Mouse (Mus musculus) MEL (cell line): ENCODE measurements at regions not wholly inside any gene's neighbourhood (a gene's known extent, or its start where the extent isn't known, plus 50 kb on each side); places are given as distances from the start of the nearest gene placed in this dataset.
A peak's percentile ranks its signal among the peaks of the same experiment; 100 is the strongest.

ENCODE experiments used
- DNase-seq: peaks from one replicate; pipeline ENCODE4 v3.0.0; 2011; ENCODE audit warnings: low read depth, low spot score
- H3K27ac ChIP-seq: 2 replicates; pipeline ENCODE4 v1.5.1; 2012; ENCODE audit warnings: low read depth, mild to moderate bottlenecking, control low read depth, low read length, moderate library complexity; ENCODE audit not compliant: control insufficient read depth
- H3K27me3 ChIP-seq, 2 experiments: fragments of 150-350 bp in 1 of 2; sonication (generic) in 1 of 2; 2 replicates each; pipeline ENCODE4 v1.6.1; 2012; ENCODE audit warnings: low read length in 2 of 2, mild to moderate bottlenecking in 2 of 2, improper control_type of control experiment in 1 of 2, moderate library complexity in 1 of 2; ENCODE audit not compliant: insufficient read depth in 2 of 2, control insufficient read depth in 1 of 2
- H3K36me3 ChIP-seq, 2 experiments: 2 replicates each; pipeline ENCODE4 v1.6.1; 2012 to 2014; ENCODE audit warnings: low read length in 2 of 2, improper control_type of control experiment in 1 of 2, inconsistent platforms in 1 of 2, mild to moderate bottlenecking in 1 of 2; ENCODE audit not compliant: insufficient read depth in 2 of 2, control insufficient read depth in 1 of 2
- H3K4me1 ChIP-seq, 2 experiments: fragments of 150-350 bp in 1 of 2; sonication (generic) in 1 of 2; 2 replicates each; pipeline ENCODE4 v1.6.1; 2012; ENCODE audit warnings: low read length in 2 of 2, improper control_type of control experiment in 1 of 2, mild to moderate bottlenecking in 1 of 2; ENCODE audit not compliant: insufficient read depth in 2 of 2, control insufficient read depth in 1 of 2
- H3K4me3 ChIP-seq, 2 experiments: fragments of 150-350 bp in 1 of 2; sonication (generic) in 1 of 2; 2 replicates each; pipeline ENCODE4 v1.5.1; 2012; ENCODE audit warnings: low read depth in 2 of 2, low read length in 2 of 2, mild to moderate bottlenecking in 2 of 2, moderate library complexity in 2 of 2, control low read depth in 1 of 2, improper control_type of control experiment in 1 of 2; ENCODE audit not compliant: control insufficient read depth in 1 of 2, insufficient read depth in 1 of 2
- H3K79me2 ChIP-seq: 2 replicates; pipeline ENCODE4 v1.6.1; 2012; ENCODE audit warnings: mild to moderate bottlenecking, low read length, moderate library complexity; ENCODE audit not compliant: control insufficient read depth, poor library complexity, insufficient read depth
- H3K9ac ChIP-seq: 2 replicates; pipeline ENCODE4 v1.6.1; 2012; ENCODE audit warnings: low read depth, mild to moderate bottlenecking, control low read depth, low read length, moderate library complexity; ENCODE audit not compliant: control insufficient read depth, poor library complexity, severe bottlenecking
- H3K9me3 ChIP-seq: fragments of 150-350 bp; sonication (generic); replicated peaks from 2 replicates; pipeline ENCODE4 v1.6.1; 2012; ENCODE audit warnings: mild to moderate bottlenecking, low read length, improper control_type of control experiment, moderate library complexity; ENCODE audit not compliant: insufficient read depth
- CHD1 ChIP-seq: IDR thresholded peaks from 2 replicates; pipeline ENCODE4 v1.6.1; 2012; ENCODE audit warnings: low read depth, mild to moderate bottlenecking, inconsistent platforms, low read length, improper control_type of control experiment
- CTCF ChIP-seq, 3 experiments: IDR thresholded peaks in 2 of 3; conservative IDR thresholded peaks in 1 of 3; 2 replicates each; pipeline ENCODE4 v1.5.1; 2011 to 2012; ENCODE audit warnings: low read length in 3 of 3, low read depth in 2 of 3, mild to moderate bottlenecking in 2 of 3, improper control_type of control experiment in 1 of 3, inconsistent platforms in 1 of 3, mixed read lengths in 1 of 3, moderate library complexity in 1 of 3; ENCODE audit not compliant: control insufficient read depth in 1 of 3, insufficient read depth in 1 of 3, poor library complexity in 1 of 3, severe bottlenecking in 1 of 3
- E2F4 ChIP-seq: IDR thresholded peaks from 2 replicates; pipeline ENCODE4 v1.6.1; 2011; ENCODE audit warnings: low read depth, low read length, improper control_type of control experiment, borderline replicate concordance
- ELF1 ChIP-seq: IDR thresholded peaks from 2 replicates; pipeline ENCODE4 v1.6.1; 2014; ENCODE audit warnings: low read depth, mild to moderate bottlenecking, inconsistent platforms, low read length, improper control_type of control experiment, moderate library complexity
- GATA1 ChIP-seq: IDR thresholded peaks from 2 replicates; pipeline ENCODE4 v1.6.1; 2011; ENCODE audit warnings: low read depth, low read length, improper control_type of control experiment
- MEF2A ChIP-seq: IDR thresholded peaks from 2 replicates; pipeline ENCODE4 v1.6.1; 2014; ENCODE audit warnings: low read depth, mild to moderate bottlenecking, inconsistent platforms, low read length, improper control_type of control experiment; ENCODE audit not compliant: poor library complexity, insufficient replicate concordance, severe bottlenecking; ENCODE audit errors: extremely low read depth
- RCOR1 ChIP-seq: IDR thresholded peaks from 2 replicates; pipeline ENCODE4 v1.6.1; 2012; ENCODE audit warnings: low read depth, mild to moderate bottlenecking, inconsistent platforms, low read length, improper control_type of control experiment
- SMC3 ChIP-seq: IDR thresholded peaks from 2 replicates; pipeline ENCODE4 v1.6.1; 2011; ENCODE audit warnings: low read depth, low read length, improper control_type of control experiment
- TAL1 ChIP-seq: IDR thresholded peaks from 2 replicates; pipeline ENCODE4 v1.6.1; 2012; ENCODE audit warnings: mild to moderate bottlenecking, inconsistent platforms, low read length, moderate library complexity, mixed read lengths
- UBTF ChIP-seq: IDR thresholded peaks from 2 replicates; pipeline ENCODE4 v1.6.1; 2012; ENCODE audit warnings: low read depth, mild to moderate bottlenecking, inconsistent platforms, low read length, improper control_type of control experiment, moderate library complexity, borderline replicate concordance; ENCODE audit not compliant: insufficient read depth
- ZMIZ1 ChIP-seq: IDR thresholded peaks from 2 replicates; pipeline ENCODE4 v1.6.1; 2012; ENCODE audit warnings: low read depth, mild to moderate bottlenecking, inconsistent platforms, low read length, improper control_type of control experiment, moderate library complexity

DNA sequence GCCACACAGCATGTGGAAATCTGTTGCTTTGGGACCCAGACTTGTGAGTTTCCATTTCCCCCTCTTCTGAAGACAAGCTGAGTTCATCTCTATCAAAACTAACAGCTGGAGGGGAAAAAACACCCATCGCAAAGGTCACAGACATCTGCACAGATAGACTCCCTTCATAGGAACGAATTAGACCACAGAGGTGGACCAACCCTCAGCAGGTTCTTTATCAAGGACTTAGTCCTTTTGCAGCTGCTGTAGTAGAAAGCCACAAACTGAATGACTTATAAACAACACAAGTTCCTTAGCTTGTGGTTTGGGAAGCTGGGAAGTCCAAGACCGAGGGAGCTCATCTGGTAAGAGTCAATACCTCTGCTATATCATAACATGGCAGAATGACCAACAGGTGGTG is 54.7 kb upstream of the Spdye4c start:
- Histone ChIP-seq H3K9me3 (no peaks in the 10 kb centered on the region), H3K4me1 (no peaks in the 10 kb centered on the region), H3K4me3 (no peak overlapping the region), H3K27ac (no peak overlapping the region), H3K79me2 (no peaks in the 10 kb centered on the region), H3K27me3 (peaks cover 0 to 5% of the 10 kb centered on the region in 2 experiments; a peak in 2 of 4 replicates), H3K36me3 (no peaks in the 10 kb centered on the region), H3K9ac (no peak overlapping the region)
- no peak for DNase-seq
- TF ChIP-seq UBTF (no peak), TAL1 (peak; percentile 12; the same call in 1 of the 2 replicates)

DNA sequence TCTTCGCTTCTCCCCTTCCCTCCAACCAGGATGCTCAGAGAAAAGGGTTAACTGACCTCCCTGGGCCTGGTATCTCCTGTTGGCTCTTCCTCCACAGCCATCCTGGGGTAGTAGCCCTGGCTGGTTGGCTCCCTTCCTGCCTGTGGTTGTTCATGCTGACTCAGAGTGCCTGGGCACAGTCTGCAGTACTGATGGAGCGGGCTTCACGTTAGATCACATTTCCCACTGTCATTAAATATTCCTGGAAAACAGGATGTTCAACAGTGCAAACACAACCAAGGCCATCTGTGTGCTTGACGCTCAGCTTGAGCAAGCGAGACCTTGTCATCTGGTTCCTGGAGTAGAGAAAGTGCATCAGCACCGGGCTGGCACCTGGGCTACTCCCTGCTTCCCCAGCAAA is 53.6 kb upstream of the Spdye4c start:
- no peak for TF ChIP-seq CHD1
- no peak for TF ChIP-seq MEF2A
- TF ChIP-seq TAL1, result no peak
- no peak for TF ChIP-seq SMC3
- TF ChIP-seq E2F4, result no peak
- TF ChIP-seq GATA1, result no peak
- TF ChIP-seq CTCF (IDR thresholded peaks at IDR 0.05 in 2 of 3, conservative IDR thresholded peaks at IDR 0.05 in 1 of 3; ENCODE audit: control insufficient read depth in 1 of 3, insufficient read depth in 1 of 3, low read depth in 2 of 3, low read length in 3 of 3, poor library complexity in 1 of 3, severe bottlenecking in 1 of 3), result no peak
- no peak for TF ChIP-seq RCOR1
- no peak for TF ChIP-seq ZMIZ1

DNA sequence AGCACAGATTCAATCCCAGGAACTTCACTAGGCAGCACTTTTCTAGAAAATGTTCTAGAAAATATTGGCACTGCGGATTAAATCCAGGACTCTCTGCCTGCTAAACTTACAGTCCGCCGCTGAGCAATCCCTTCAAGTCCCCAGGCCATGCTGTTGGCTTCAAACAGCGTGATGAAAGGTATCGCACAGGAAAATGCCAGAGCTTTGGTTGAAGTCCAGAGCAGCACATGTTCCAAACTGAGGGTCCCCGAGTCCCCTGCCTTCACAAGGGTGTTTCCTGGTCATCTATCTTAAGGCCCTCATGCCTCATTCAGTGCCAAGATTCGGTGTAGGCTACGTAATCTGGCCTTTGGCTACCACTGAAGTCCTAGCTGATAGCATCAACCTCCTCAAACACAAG is 52.3 kb upstream of the Spdye4c start:
- Histone ChIP-seq H3K9me3 (no peaks in the 10 kb centered on the region), H3K27ac (no peak overlapping the region), H3K9ac (no peak overlapping the region), H3K79me2 (no peaks in the 10 kb centered on the region), H3K27me3 (peaks cover 0 to 5% of the 10 kb centered on the region in 2 experiments; a peak in 2 of 4 replicates), H3K36me3 (no peaks in the 10 kb centered on the region), H3K4me3 (no peak overlapping the region), H3K4me1 (no peaks in the 10 kb centered on the region)
- TF ChIP-seq ELF1, result no peak
- DNase-seq, result no peak

More for the DNA sequence above, 53.6 kb upstream of the Spdye4c start:
- Histone ChIP-seq H3K4me1 (no peaks in the 10 kb centered on the region), H3K27ac (no peak overlapping the region), H3K4me3 (no peak overlapping the region), H3K27me3 (peaks cover 0 to 5% of the 10 kb centered on the region in 2 experiments; a peak in 2 of 4 replicates), H3K79me2 (no peaks in the 10 kb centered on the region), H3K9me3 (no peaks in the 10 kb centered on the region), H3K9ac (no peak overlapping the region), H3K36me3 (no peaks in the 10 kb centered on the region)
- no peak for DNase-seq
